Mouse (Mus musculus): ENCODE measurements at regions not wholly inside any gene's neighbourhood (a gene's known extent, or its start where the extent isn't known, plus 50 kb on each side); places are given as distances from the start of the nearest gene placed in this dataset.

DNA sequence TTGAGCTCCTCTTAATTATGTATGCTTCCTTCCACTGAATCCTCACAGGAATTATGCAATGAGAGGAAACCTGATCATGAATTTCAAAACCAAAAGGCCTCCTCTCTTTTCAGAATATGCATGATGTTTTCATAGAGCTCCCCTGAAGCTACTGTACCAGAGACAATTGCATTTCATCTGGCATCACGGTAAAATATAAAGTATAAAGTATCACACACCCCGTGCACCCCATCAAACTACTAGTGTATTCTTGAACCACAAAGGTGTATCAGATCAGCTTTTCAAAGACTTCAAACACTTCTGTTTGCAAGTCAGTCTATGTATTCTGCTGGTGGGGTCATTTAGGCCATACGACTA lies 144.4 kb upstream of the Cxadr start:
- TF ChIP-seq POLR2A (IDR thresholded peaks at IDR 0.05; ENCODE audit: control insufficient read depth in 1 of 2, insufficient read depth in 1 of 2, low read depth in 1 of 2, low read length in 2 of 2, poor library complexity in 1 of 2) (no peak), MYC (IDR thresholded peaks at IDR 0.05; ENCODE audit: low read depth, low read length) (no peak), JUND (IDR thresholded peaks at IDR 0.05; ENCODE audit: low read depth, low read length) (no peak), RAD21 (IDR thresholded peaks at IDR 0.05; ENCODE audit: low read depth, low read length) (no peak), CTCF (IDR thresholded peaks at IDR 0.05 in 2 of 3, conservative IDR thresholded peaks at IDR 0.05 in 1 of 3; ENCODE audit: control insufficient read depth in 1 of 3, insufficient read depth in 1 of 3, low read depth in 2 of 3, low read length in 3 of 3, poor library complexity in 1 of 3, severe bottlenecking in 1 of 3) (no peak), MAFK (IDR thresholded peaks at IDR 0.05; ENCODE audit: borderline replicate concordance, low read depth, low read length) (no peak), USF1 (IDR thresholded peaks at IDR 0.05; ENCODE audit: low read depth, low read length) (no peak)
